In genomic region chr5:151166266-151166665, GRCm38 (mm10) we compare ENCODE assay signal across 11 mouse cellular contexts.
DNase-seq lines count a peak whose midpoint lies in the region; ATAC-seq and TF ChIP-seq lines count a peak whose summit lies in the region.
"Had no signal": no experiment of that assay in that cellular context is flagged by ENCODE, and none has a peak within 500 bp of the region (broad histone marks: within the 10 kb centered on the region; RNA-seq: fewer than 3 reads in every experiment).

No protein-coding gene starts in this region.

- H3K4me2 ChIP-seq in kidney, embryonic 16.5 days (replicated peaks; ENCODE audit: low read depth, low read length), result no peak overlapping the region
- H3K4me2 ChIP-seq in heart, postnatal 0 days (ENCODE audit: low read depth, low read length), result no peak overlapping the region
- H3K4me2 ChIP-seq: limb, embryonic 13.5 days; neural tube, embryonic 13.5 days had no signal

- no peak overlapping the region for H3K27ac ChIP-seq in kidney, embryonic 16.5 days (ENCODE audit: low read length)
- H3K27ac ChIP-seq in brown adipose tissue, adult 24 weeks (replicated peaks; ENCODE audit: low read depth, low read length), result 0 out of 2 replicates have a peak overlapping the region, but pooled peaks have one; percentile 32
- peak overlapping the region; percentile 65 for H3K27ac ChIP-seq in heart, postnatal 0 days (ENCODE audit: low read depth)
- H3K27ac ChIP-seq: limb, embryonic 13.5 days; neural tube, embryonic 13.5 days had no signal

- WGBS in kidney, embryonic 16.5 days, result 81% methylated on average over 5 of the region's 5 CpGs
- 42% methylated on average over 5 of the region's 5 CpGs for WGBS in heart, postnatal 0 days

- no peaks in the 10 kb centered on the region for H3K27me3 ChIP-seq in kidney, embryonic 16.5 days (ENCODE audit: insufficient read depth, low read length)
- no peaks in the 10 kb centered on the region for H3K27me3 ChIP-seq in heart, postnatal 0 days (ENCODE audit: control insufficient read depth, insufficient read depth, low read length)
- H3K27me3 ChIP-seq: limb, embryonic 13.5 days; neural tube, embryonic 13.5 days had no signal

- 0 out of 2 replicates have a peak, but pooled peaks have one; percentile 30 for TF ChIP-seq EP300 in heart, postnatal 0 days (IDR thresholded peaks at IDR 0.05; ENCODE audit: low read depth)

- H3K9me3 ChIP-seq in kidney, embryonic 16.5 days (ENCODE audit: low read length), result no peaks in the 10 kb centered on the region
- no peaks in the 10 kb centered on the region for H3K9me3 ChIP-seq in heart, postnatal 0 days (replicated peaks; ENCODE audit: control insufficient read depth, low read length)
- H3K9me3 ChIP-seq: limb, embryonic 13.5 days; neural tube, embryonic 13.5 days had no signal

- H3K9ac ChIP-seq in kidney, embryonic 16.5 days (replicated peaks; ENCODE audit: low read length), result no peak overlapping the region
- H3K9ac ChIP-seq in heart, postnatal 0 days (replicated peaks; ENCODE audit: low read depth, low read length), result no peak overlapping the region
- H3K9ac ChIP-seq: limb, embryonic 13.5 days; neural tube, embryonic 13.5 days had no signal

- ATAC-seq in kidney, embryonic 16.5 days (ENCODE audit: low FRiP score, low TSS enrichment), result no peak
- ATAC-seq in heart, postnatal 0 days (ENCODE audit: insufficient read depth, low read depth), result peak; percentile 89

- H3K36me3 ChIP-seq in kidney, embryonic 16.5 days (ENCODE audit: insufficient read depth, low read length), result no peaks in the 10 kb centered on the region
- H3K36me3 ChIP-seq in heart, postnatal 0 days (replicated peaks; ENCODE audit: control insufficient read depth, insufficient read depth, low read length), result no peaks in the 10 kb centered on the region
- H3K36me3 ChIP-seq: limb, embryonic 13.5 days; neural tube, embryonic 13.5 days had no signal

- H3K4me3 ChIP-seq in kidney, embryonic 16.5 days (ENCODE audit: low read length), result no peak overlapping the region
- no peak overlapping the region for H3K4me3 ChIP-seq in brown adipose tissue, adult 24 weeks (ENCODE audit: insufficient read depth, low read depth, low read length)
- H3K4me3 ChIP-seq in heart, postnatal 0 days (ENCODE audit: low read depth, low read length), result no peak overlapping the region
- H3K4me3 ChIP-seq: limb, embryonic 13.5 days; neural tube, embryonic 13.5 days had no signal

- no peak for TF ChIP-seq CTCF in heart, postnatal 0 days (IDR thresholded peaks at IDR 0.05; ENCODE audit: low read depth)

- peak; percentile 72 for DNase-seq in kidney, adult 11 months
- DNase-seq in heart, postnatal 0 days (ENCODE audit: low spot score), result peak; percentile 73
- DNase-seq in layer of hippocampus, postnatal 36 days, result peak; percentile 28 to 53
- DNase-seq in testis, postnatal 10 days (ENCODE audit: low spot score), result no peak
- no peak for DNase-seq in thymus, postnatal 10 days (ENCODE audit: low spot score in 2 of 2)
- no peak for DNase-seq in urinary bladder, postnatal 25 days (ENCODE audit: low spot score)
- DNase-seq: thymus, adult 18-20 months had no signal

- peaks cover 22% of the 10 kb centered on the region for H3K4me1 ChIP-seq in kidney, embryonic 16.5 days (ENCODE audit: insufficient read depth, low read length)
- H3K4me1 ChIP-seq in brown adipose tissue, adult 24 weeks (ENCODE audit: control insufficient read depth, insufficient read depth, insufficient read length, low read length), result peaks cover 13% of the 10 kb centered on the region
- H3K4me1 ChIP-seq in heart, postnatal 0 days (ENCODE audit: control insufficient read depth, insufficient read depth), result peaks cover 25% of the 10 kb centered on the region

Comparison
In these comparisons a context has a peak if more than half of its experiments do, and no peak if none do; other contexts are left out.
1. DNase-seq: peak in kidney, adult 11 months (single experiment), heart, postnatal 0 days (single experiment) and layer of hippocampus, postnatal 36 days (2 of 2); none in testis, postnatal 10 days (single experiment), thymus, postnatal 10 days (0 of 2) and urinary bladder, postnatal 25 days (single experiment).